Mouse (Mus musculus) hindbrain, postnatal 0 days (tissue): ENCODE data around the gene Klhl23. TPM values are rescaled to one million over a fixed set of nuclear protein-coding genes. Genes with fewer than 3 reads are reported as not detected.
A peak's percentile ranks its signal among the peaks of the same experiment; 100 is the strongest.

Experiments used
- ATAC-seq: fragments of 200-750 bp; cut with Nextera tagmentation; 2 replicates; pipeline ENCODE4 v1.8.0; 2017; ENCODE audit warnings: mild to moderate bottlenecking, moderate TSS enrichment, moderate library complexity
- DNase-seq: peaks from one replicate; pipeline ENCODE4 v3.0.0-alpha.2; 2015; ENCODE audit warnings: low spot score
- H3K27ac ChIP-seq: fragments of 300-500 bp; sonication (generic); 2 replicates; pipeline ENCODE4 v1.5.1; 2014; ENCODE audit warnings: mild to moderate bottlenecking
- H3K27me3 ChIP-seq: fragments of 300-500 bp; sonication (generic); 2 replicates; pipeline ENCODE4 v1.6.1; 2014; ENCODE audit warnings: low read length, mixed read lengths; ENCODE audit not compliant: insufficient read depth
- H3K36me3 ChIP-seq: fragments of 300-500 bp; sonication (generic); 2 replicates; pipeline ENCODE4 v1.6.1; 2014; ENCODE audit warnings: low read length, mixed read lengths; ENCODE audit not compliant: insufficient read depth
- H3K4me1 ChIP-seq: fragments of 300-500 bp; sonication (generic); 2 replicates; pipeline ENCODE4 v1.6.1; 2014; ENCODE audit warnings: antibody characterized with exemption, low read length, mixed read lengths; ENCODE audit not compliant: insufficient read depth
- H3K4me2 ChIP-seq: fragments of 300-500 bp; sonication (generic); 2 replicates; pipeline ENCODE4 v1.6.1; 2014; ENCODE audit warnings: low read depth, mild to moderate bottlenecking, low read length, moderate library complexity, mixed read lengths
- H3K4me3 ChIP-seq: fragments of 300-500 bp; sonication (generic); 2 replicates; pipeline ENCODE4 v1.5.1; 2014; ENCODE audit warnings: low read length
- H3K9ac ChIP-seq: fragments of 300-500 bp; sonication (generic); replicated peaks from 2 replicates; pipeline ENCODE4 v1.6.1; 2014; ENCODE audit warnings: mild to moderate bottlenecking, low read length, moderate library complexity, mixed read lengths
- H3K9me3 ChIP-seq: fragments of 300-500 bp; sonication (generic); 2 replicates; pipeline ENCODE4 v1.6.1; 2016; ENCODE audit warnings: low read length, mixed read lengths
- CTCF ChIP-seq: IDR thresholded peaks from 2 replicates; pipeline ENCODE4 v1.5.1; 2016; ENCODE audit warnings: antibody characterized with exemption, control low read depth, low read depth
- WGBS: fragments of 180-500 bp; shearing (Covaris S2); extraction: QIAGEN DNeasy Blood & Tissue Kit; methylation state at CpG from one replicate; pipeline ENCODE4 v1.1.7; 2014; 5-methylcytosine and 5-hydroxymethylcytosine counted together
- polyA plus RNA-seq: library from polyadenylated mRNA; unstranded; fragments of >200 nt; fragmentation: Nextera tagmentation; extraction: Ambion mirVana; gene quantifications from 2 replicates; pipeline ENCODE4 v1.2.1, GENCODE M21; 2015
- total RNA-seq: library from RNA; depleted of rRNA; stranded (reverse); fragments of >200 nt; gene quantifications from 2 replicates; pipeline ENCODE4 v1.2.3, GENCODE M21; 2014

Klhl23 gene
- total and polyA plus RNA-seq, 2 experiments from 2014 or later, result 83.3 to 130 TPM

DNA sequence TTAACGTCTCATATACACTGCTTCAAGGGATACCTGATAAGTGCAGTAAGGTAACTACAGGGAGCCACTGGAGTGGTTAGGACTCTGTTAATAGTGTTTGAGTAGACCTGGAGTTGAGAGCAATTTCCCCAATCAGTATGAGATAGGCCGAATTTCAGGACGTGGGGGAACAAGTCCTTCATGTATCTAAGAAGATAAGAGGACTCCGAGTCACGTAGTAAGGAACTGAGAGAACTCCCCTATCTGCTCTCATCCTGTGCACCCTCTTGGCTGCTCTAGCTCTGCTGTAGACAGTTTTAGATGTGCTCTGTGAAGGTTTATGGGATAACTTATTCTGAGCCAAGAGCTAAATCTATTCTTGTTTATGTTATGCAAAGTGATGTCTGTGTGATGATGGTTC, 5.2 kb upstream of the Klhl23 start:
- H3K36me3 ChIP-seq, result no peaks in the 10 kb centered on the region
- no peak overlapping the region for H3K4me2 ChIP-seq
- no peak overlapping the region for H3K9ac ChIP-seq
- H3K9me3 ChIP-seq, result no peaks in the 10 kb centered on the region
- no peaks in the 10 kb centered on the region for H3K4me1 ChIP-seq
- WGBS, result 88% methylated on average over 5 of the region's 5 CpGs
- no peak for DNase-seq
- no peak for TF ChIP-seq CTCF
- H3K27me3 ChIP-seq, result no peaks in the 10 kb centered on the region
- no peak overlapping the region for H3K4me3 ChIP-seq
- ATAC-seq, result no peak
- H3K27ac ChIP-seq, result no peak overlapping the region

DNA sequence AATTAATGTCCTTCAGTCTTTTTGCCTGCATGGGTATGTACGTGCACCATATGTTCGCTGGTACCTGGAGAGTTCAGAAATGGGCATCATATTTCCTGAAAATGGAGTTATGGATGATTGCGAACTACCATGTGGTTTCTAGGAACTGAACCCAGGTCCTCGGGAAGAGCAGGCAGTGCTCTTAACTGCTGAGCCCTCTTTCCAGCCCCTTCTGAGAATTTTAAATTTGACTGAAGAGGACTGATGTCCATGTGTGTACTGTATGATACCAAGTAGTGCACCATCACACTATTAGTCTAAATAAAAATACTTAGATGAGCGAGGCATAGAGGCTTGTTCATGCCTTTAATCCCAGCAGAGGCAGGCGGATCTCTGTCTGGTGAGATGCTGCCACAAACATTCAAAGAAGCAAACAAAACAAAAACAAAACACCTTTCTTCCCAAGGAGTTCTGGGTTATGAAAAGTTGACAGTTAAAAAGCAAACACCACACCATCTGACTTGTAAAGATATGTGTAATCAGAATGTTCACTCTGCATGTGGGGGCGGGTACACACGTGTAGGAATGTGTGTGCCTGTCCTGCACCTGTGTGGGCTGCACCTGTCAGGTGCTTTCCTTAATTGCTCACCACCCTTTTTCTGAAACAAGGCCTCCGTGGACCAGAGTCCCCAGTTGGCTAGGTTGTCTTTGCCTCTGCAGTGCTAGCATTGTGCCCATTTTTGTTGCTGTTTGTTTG, 3.2 kb upstream of the Klhl23 start:
- no peak overlapping the region for H3K9ac ChIP-seq
- no peak overlapping the region for H3K27ac ChIP-seq
- no peak for ATAC-seq
- WGBS, result 83% methylated on average over 9 of the region's 9 CpGs
- H3K9me3 ChIP-seq, result no peaks in the 10 kb centered on the region
- no peaks in the 10 kb centered on the region for H3K36me3 ChIP-seq
- no peaks in the 10 kb centered on the region; the same call in 1 of the 2 replicates for H3K4me1 ChIP-seq
- H3K27me3 ChIP-seq, result no peaks in the 10 kb centered on the region
- no peak for DNase-seq
- H3K4me3 ChIP-seq, result no peak overlapping the region
- H3K4me2 ChIP-seq, result no peak overlapping the region
- no peak for TF ChIP-seq CTCF

DNA sequence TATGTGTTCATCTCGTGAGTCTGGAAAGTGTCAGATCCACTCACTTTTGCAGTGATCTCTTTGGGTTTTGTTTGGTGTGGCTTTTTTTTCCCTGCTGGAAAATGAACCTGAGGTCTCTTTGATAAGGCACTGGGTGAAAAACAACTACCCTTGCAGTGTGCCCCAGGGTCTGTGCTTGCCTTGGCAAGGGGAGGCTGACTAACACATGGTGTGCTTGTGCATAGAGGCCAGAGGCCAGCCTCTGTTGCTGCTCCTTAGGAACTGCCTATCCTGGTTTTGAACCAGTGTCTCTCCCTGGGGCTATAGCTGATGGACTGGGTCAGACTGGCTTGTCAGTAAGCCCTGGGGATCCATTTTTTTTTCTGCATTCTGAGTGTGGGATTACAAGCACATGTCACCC, 1.5 kb upstream of the Klhl23 start:
- no peak for ATAC-seq
- 86% methylated on average over 1 of the region's 1 CpGs for WGBS
- no peak overlapping the region for H3K9ac ChIP-seq
- no peak overlapping the region for H3K27ac ChIP-seq
- no peak overlapping the region for H3K4me2 ChIP-seq
- TF ChIP-seq CTCF, result no peak
- no peak overlapping the region for H3K4me3 ChIP-seq
- no peak for DNase-seq
- H3K27me3 ChIP-seq, result no peaks in the 10 kb centered on the region
- H3K9me3 ChIP-seq, result no peaks in the 10 kb centered on the region
- H3K4me1 ChIP-seq, result peaks cover 9% of the 10 kb centered on the region
- no peaks in the 10 kb centered on the region for H3K36me3 ChIP-seq

DNA sequence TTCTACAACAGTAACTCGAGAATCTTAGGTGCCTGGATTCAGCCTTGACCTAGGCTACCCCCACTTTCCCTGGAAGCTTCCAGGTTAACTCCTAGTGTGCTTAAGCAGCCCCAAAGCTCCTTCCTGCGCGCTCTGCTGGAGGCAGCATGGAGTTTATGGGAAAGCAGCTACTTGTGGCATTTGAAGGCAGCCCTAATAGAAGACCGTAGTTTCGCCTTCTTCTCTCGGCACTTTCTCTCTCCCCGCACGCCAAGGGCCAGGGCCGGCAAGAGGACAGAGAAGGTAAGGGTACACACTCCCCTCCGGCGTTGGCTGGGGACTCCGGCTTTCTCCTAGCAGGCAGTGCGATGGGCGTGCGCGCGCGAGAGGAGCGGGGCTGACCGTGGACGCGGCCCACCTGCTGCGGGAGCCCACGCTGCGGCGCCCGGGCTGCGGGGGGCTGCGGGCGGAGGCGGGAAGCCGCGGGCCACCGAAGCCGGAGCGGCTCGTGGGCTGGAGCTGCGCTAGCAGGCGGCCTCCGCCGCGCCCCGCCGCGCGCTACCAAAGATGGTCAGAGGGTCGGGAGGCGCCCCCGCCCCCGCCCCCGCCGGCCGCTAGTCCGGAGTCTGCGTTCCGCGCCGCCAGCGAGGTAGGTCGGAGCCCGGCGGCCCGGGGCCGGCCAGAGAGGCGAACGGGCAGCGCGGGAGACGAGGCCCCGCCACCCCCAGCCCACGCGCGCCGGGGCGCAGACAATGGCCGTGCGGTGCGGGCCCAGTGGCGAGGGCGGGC, 801 bp downstream of the Klhl23 start:
- Histone ChIP-seq H3K4me1 (peaks cover 14% of the 10 kb centered on the region), H3K36me3 (no peaks in the 10 kb centered on the region), H3K27ac (peak overlapping the region; percentile 98), H3K4me3 (peak overlapping the region; percentile 83), H3K27me3 (no peaks in the 10 kb centered on the region), H3K9ac (peak overlapping the region; percentile 97), H3K4me2 (peak overlapping the region; percentile 77), H3K9me3 (no peaks in the 10 kb centered on the region)
- peak; percentile 31 for TF ChIP-seq CTCF
- peak; percentile 70 for DNase-seq
- WGBS, result under 1% methylated on average over 68 of the region's 80 CpGs
- ATAC-seq, result peak; percentile 84

DNA sequence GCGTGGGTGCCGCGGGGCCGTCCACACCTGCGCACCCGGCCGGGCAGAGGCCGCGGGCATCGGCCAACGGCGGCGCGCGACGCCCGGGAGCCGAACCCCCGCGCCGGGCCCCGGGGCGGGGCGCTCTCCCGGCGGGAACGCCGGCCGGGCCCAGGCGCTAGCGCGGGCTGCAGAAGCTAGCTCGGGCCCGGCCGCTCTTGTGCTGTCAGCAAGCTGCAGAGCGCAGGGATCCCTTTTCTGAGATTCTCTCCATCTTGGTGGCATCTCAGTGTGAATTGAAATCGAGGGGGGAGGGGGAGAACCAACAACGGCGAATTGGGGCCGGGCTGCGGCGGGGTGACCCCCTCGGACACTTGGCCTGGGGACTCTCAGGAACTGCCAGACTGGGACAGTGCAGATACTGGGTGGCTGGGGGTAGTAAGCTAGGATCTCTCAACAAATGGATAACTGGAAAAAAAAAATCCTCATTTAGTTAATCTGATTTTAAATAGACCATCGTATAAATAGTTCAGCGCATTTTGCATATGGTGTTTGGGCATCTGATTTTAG, 1.5 kb downstream of the Klhl23 start:
- Histone ChIP-seq H3K9me3 (no peaks in the 10 kb centered on the region), H3K27me3 (no peaks in the 10 kb centered on the region), H3K9ac (peak overlapping the region; percentile 97), H3K27ac (peak overlapping the region; percentile 98), H3K4me1 (peaks cover 14% of the 10 kb centered on the region), H3K36me3 (peaks cover 3% of the 10 kb centered on the region; the same call in 1 of the 2 replicates), H3K4me2 (peak overlapping the region; percentile 77), H3K4me3 (peak overlapping the region; percentile 83)
- peak; percentile 80 for DNase-seq
- 1% methylated on average over 45 of the region's 45 CpGs for WGBS
- peak; percentile 84 for ATAC-seq
- no peak for TF ChIP-seq CTCF

DNA sequence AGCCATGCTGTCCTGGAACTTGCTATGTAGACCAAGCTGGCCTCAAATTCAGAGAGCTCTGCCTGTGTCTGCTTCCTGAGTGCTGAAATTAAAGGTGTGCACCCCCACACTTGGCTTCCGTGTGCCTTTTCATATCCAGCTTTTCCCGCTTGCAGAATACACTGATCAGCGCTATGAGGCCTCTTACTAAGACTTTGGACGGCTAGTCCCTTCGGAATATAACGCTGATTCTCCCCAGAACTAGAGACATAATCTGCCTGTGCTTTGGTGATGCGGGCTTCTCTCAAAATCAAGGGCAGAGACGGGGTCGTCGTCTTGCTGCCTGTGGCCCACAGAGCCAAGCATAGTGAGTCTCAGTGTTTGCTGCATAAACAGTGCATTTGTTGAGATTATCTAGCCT, 4.2 kb downstream of the Klhl23 start:
- 67% methylated on average over 10 of the region's 10 CpGs for WGBS
- Histone ChIP-seq H3K4me1 (peaks cover 14% of the 10 kb centered on the region), H3K36me3 (peaks cover 16% of the 10 kb centered on the region; the same call in 1 of the 2 replicates), H3K9me3 (no peaks in the 10 kb centered on the region), H3K4me2 (peak overlapping the region; percentile 34; the same call in 1 of the 2 replicates), H3K27ac (peak overlapping the region; percentile 74), H3K27me3 (no peaks in the 10 kb centered on the region), H3K9ac (peak overlapping the region; percentile 31; the same call in 1 of the 2 replicates), H3K4me3 (no peak overlapping the region)
- no peak for TF ChIP-seq CTCF
- DNase-seq, result no peak
- no peak for ATAC-seq
